Mouse (Mus musculus) T-cell, adult 2 months (primary cell): Measurements from ENCODE around the gene Cep57.
A peak's percentile ranks its signal among the peaks of the same experiment; 100 is the strongest.

Experiments used
- DNase-seq: peaks from one replicate; pipeline ENCODE4 v3.0.0; 2022; ENCODE audit warnings: low spot score

The Cep57 gene

GRCm38 (mm10) chr9:13826832-13827405 is at the start of gene Cep57:
Cep57 (minus strand) TSS chr9:13827107.
- peak; percentile 97 for DNase-seq

- DNase-seq: no peak
Measured at GRCm38 (mm10) chr9:13875340-13875739, 48.4 kb upstream of the Cep57 start.

GRCm38 (mm10) chr9:13874359-13874758 is 47.5 kb upstream of the Cep57 start:
- no peak for DNase-seq

- no peak for DNase-seq
Measured at GRCm38 (mm10) chr9:13871631-13872030, 44.7 kb upstream of the Cep57 start.

GRCm38 (mm10) chr9:13867646-13868045 is 40.7 kb upstream of the Cep57 start:
- no peak for DNase-seq

- no peak for DNase-seq
Measured at GRCm38 (mm10) chr9:13856777-13857176, 29.9 kb upstream of the Cep57 start.

- no peak for DNase-seq
Measured at GRCm38 (mm10) chr9:13856247-13856646, 29.3 kb upstream of the Cep57 start.

- DNase-seq: no peak
Measured at GRCm38 (mm10) chr9:13853876-13854275, 27.0 kb upstream of the Cep57 start.

GRCm38 (mm10) chr9:13848481-13849480 is 21.9 kb upstream of the Cep57 start:
- peak; percentile 33 for DNase-seq

- no peak for DNase-seq
Measured at GRCm38 (mm10) chr9:13847591-13847990, 20.7 kb upstream of the Cep57 start.

GRCm38 (mm10) chr9:13836726-13837125 is 9.8 kb upstream of the Cep57 start:
- no peak for DNase-seq

- no peak for DNase-seq
Measured at GRCm38 (mm10) chr9:13835256-13835655, 8.3 kb upstream of the Cep57 start.

- no peak for DNase-seq
Measured at GRCm38 (mm10) chr9:13828087-13828441, 1.2 kb upstream of the Cep57 start.

- peak; percentile 100 for DNase-seq
Measured at GRCm38 (mm10) chr9:13827406-13828086, 639 bp upstream of the Cep57 start, which contains the start of gene Fam76b. Fam76b (plus strand) TSS chr9:13827716.

- DNase-seq: peak; percentile 57
Measured at GRCm38 (mm10) chr9:13826391-13826805, 509 bp downstream of the Cep57 start.

GRCm38 (mm10) chr9:13825896-13826295 is 1.0 kb downstream of the Cep57 start:
- DNase-seq: no peak

- no peak for DNase-seq
Measured at GRCm38 (mm10) chr9:13820774-13821173, 6.1 kb downstream of the Cep57 start.

- no peak for DNase-seq
Measured at GRCm38 (mm10) chr9:13818369-13818768, 8.5 kb downstream of the Cep57 start.

- no peak for DNase-seq
Measured at GRCm38 (mm10) chr9:13809937-13810336, 17.0 kb downstream of the Cep57 start.

GRCm38 (mm10) chr9:13807657-13808056 is 19.2 kb downstream of the Cep57 start:
- no peak for DNase-seq

- no peak for DNase-seq
Measured at GRCm38 (mm10) chr9:13806854-13807253, 20.1 kb downstream of the Cep57 start.

- no peak for DNase-seq
Measured at GRCm38 (mm10) chr9:13804480-13804879, 22.4 kb downstream of the Cep57 start.

GRCm38 (mm10) chr9:13794756-13795155 is 32.2 kb downstream of the Cep57 start:
- DNase-seq: no peak
